Mouse (Mus musculus): ENCODE data around the gene Ugt1a2. TPM values are rescaled to one million over a fixed set of nuclear protein-coding genes. Genes with fewer than 3 reads are reported as not detected.
A peak's percentile ranks its signal among the peaks of the same experiment; 100 is the strongest.

Ugt1a2 gene
- total and polyA plus RNA-seq, 3 experiments, result not detected

GRCm38 (mm10) chr1:88268070-88268469, 67.7 kb downstream of the Ugt1a2 start:
- H3K36me3 ChIP-seq (ENCODE audit: control insufficient read depth, insufficient read depth, low read length), result no peaks in the 10 kb centered on the region
- peak in 1 of 2 experiments; percentile 26 for DNase-seq
- TF ChIP-seq POLR2A (IDR thresholded peaks at IDR 0.05; ENCODE audit: insufficient read depth, low read depth, low read length) (no peak), EP300 (IDR thresholded peaks at IDR 0.05; ENCODE audit: insufficient read depth, low read depth, low read length) (no peak), CTCF (IDR thresholded peaks at IDR 0.05) (no peak)
- no peaks in the 10 kb centered on the region for H3K27me3 ChIP-seq (ENCODE audit: control insufficient read depth, insufficient read depth, low read length)
- H3K4me1 ChIP-seq (ENCODE audit: control insufficient read depth, insufficient read depth, low read length), result no peaks in the 10 kb centered on the region
- intact Hi-C loops (cut with DNase I), result no loop called here
- no peak overlapping the region for H3K27ac ChIP-seq
- H3K4me3 ChIP-seq, result no peak overlapping the region
- no peaks in the 10 kb centered on the region for H3K79me2 ChIP-seq (replicated peaks; ENCODE audit: control insufficient read depth, insufficient read depth, low read length)
- 80% methylated on average over 6 of the region's 6 CpGs for WGBS
- no peak overlapping the region for H3K9ac ChIP-seq (ENCODE audit: low read depth, low read length)

Other genes with a start within 250 kb of the Ugt1a2 start
- gene Usp40, start 192.1 kb upstream of the Ugt1a2 start, total RNA-seq (2021), result 10 to 100 TPM; 15.2 to 15.6 TPM
- gene Usp40, start 192.1 kb upstream of the Ugt1a2 start, polyA plus RNA-seq (2012; rRNA removed), result 9.3 and 12.7 TPM in 2 replicates
- gene Ugt1a10, start 145.2 kb upstream of the Ugt1a2 start, total RNA-seq (2021), result not detected
- gene Ugt1a10, start 145.2 kb upstream of the Ugt1a2 start, polyA plus RNA-seq (2012; rRNA removed), result not detected in 2 replicates
- gene Ugt1a9, start 129.8 kb upstream of the Ugt1a2 start, total RNA-seq (2021), result not detected
- not detected in 2 replicates for gene Ugt1a9, start 129.8 kb upstream of the Ugt1a2 start, polyA plus RNA-seq (2012; rRNA removed)
- not detected for gene Ugt1a8, start 112.8 kb upstream of the Ugt1a2 start, total RNA-seq (2021)
- not detected in 2 replicates for gene Ugt1a8, start 112.8 kb upstream of the Ugt1a2 start, polyA plus RNA-seq (2012; rRNA removed)
- gene Ugt1a7c, start 105.5 kb upstream of the Ugt1a2 start, total RNA-seq (2021), result 1 to 10 TPM in 1 of 2 experiments, under 1 TPM in 1; 0.70 to 1.2 TPM
- gene Ugt1a7c, start 105.5 kb upstream of the Ugt1a2 start, polyA plus RNA-seq (2012; rRNA removed), result 0.26 and 0.90 TPM in 2 replicates
- gene Ugt1a6b, start 97.3 kb upstream of the Ugt1a2 start, total RNA-seq (2021), result 1 to 10 TPM; 1.4 to 1.8 TPM
- 0.64 and 4.2 TPM in 2 replicates for gene Ugt1a6b, start 97.3 kb upstream of the Ugt1a2 start, polyA plus RNA-seq (2012; rRNA removed)
- 1 to 10 TPM; 2.1 to 2.4 TPM for gene Ugt1a6a, start 65.8 kb upstream of the Ugt1a2 start, total RNA-seq (2021)
- gene Ugt1a6a, start 65.8 kb upstream of the Ugt1a2 start, polyA plus RNA-seq (2012; rRNA removed), result 2.6 and 3.7 TPM in 2 replicates
- not detected for gene Ugt1a5, start 34.6 kb upstream of the Ugt1a2 start, total RNA-seq (2021)
- not detected in 2 replicates for gene Ugt1a5, start 34.6 kb upstream of the Ugt1a2 start, polyA plus RNA-seq (2012; rRNA removed)
- under 1 TPM in 1 of 2 experiments, not detected in 1; 0.23 TPM for gene Dnajb3, start 5.2 kb downstream of the Ugt1a2 start, total RNA-seq (2021)
- gene Dnajb3, start 5.2 kb downstream of the Ugt1a2 start, polyA plus RNA-seq (2012; rRNA removed), result 0.53 and 0.66 TPM in 2 replicates
- gene Ugt1a1, start 11.4 kb downstream of the Ugt1a2 start, total RNA-seq (2021), result not detected
- gene Ugt1a1, start 11.4 kb downstream of the Ugt1a2 start, polyA plus RNA-seq (2012; rRNA removed), result 0.32 TPM in 1 of 2 replicates, not detected in the other
- under 1 TPM in 1 of 2 experiments, not detected in 1; 0.13 TPM for gene Mroh2a, start 26.4 kb downstream of the Ugt1a2 start, total RNA-seq (2021)
- 0.06 TPM in 2 replicates for gene Mroh2a, start 26.4 kb downstream of the Ugt1a2 start, polyA plus RNA-seq (2012; rRNA removed)
- gene Hjurp, start 77.0 kb downstream of the Ugt1a2 start, total RNA-seq (2021), result 10 to 100 TPM in 1 of 2 experiments, 1 to 10 TPM in 1; 8.7 to 11.5 TPM
- 12.7 and 23.9 TPM in 2 replicates for gene Hjurp, start 77.0 kb downstream of the Ugt1a2 start, polyA plus RNA-seq (2012; rRNA removed)
- not detected for gene Trpm8, start 77.1 kb downstream of the Ugt1a2 start, total RNA-seq (2021)
- not detected in 2 replicates for gene Trpm8, start 77.1 kb downstream of the Ugt1a2 start, polyA plus RNA-seq (2012; rRNA removed)
- gene Spp2, start 206.4 kb downstream of the Ugt1a2 start, total RNA-seq (2021), result not detected
- gene Spp2, start 206.4 kb downstream of the Ugt1a2 start, polyA plus RNA-seq (2012; rRNA removed), result not detected in 2 replicates

Data from heart, adult 2 months (tissue).